Comparison of ENCODE assay signal across 9 mouse cellular contexts in the genomic region with DNA sequence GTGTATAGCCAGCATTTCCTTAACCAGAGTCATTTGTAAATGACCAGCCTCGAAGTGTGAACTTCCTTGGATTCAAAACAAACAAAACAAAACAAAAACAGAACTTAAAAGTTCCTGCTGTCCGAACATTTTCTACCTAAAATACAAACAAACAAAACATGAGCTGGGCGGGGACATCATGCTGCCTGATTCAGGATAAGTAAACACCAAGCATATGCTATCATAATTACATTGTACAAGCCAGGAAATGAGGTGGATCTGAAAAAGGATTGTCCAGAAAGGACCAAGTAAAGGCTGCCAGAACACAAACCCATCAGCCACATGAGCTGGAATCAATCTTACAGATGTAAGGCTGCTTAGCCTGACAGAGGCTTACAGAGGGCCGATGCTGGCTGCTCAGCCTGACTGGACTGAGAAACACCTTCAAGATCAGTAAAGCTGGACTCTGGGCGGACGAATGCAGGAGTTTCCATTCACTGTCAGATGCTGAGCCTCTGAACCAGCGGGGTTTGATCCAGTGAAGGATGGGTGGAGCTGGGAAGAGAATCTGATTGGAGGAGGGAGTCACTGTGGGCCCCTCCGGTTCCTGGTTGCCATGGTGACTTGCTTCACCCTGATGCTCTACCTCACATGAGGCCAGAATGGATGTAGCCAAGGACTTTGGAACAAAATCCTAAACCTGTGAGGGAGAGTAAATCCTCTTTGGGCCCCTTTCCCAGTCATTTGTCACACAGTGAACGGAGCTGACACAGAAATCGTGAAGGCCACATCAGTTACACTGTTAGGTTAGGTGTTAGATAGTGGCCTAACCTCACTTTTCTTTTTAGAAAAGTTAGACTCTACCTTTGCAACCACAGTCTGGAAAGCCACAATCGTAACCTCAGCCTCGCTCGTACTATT. TPM values are rescaled to one million over a fixed set of nuclear protein-coding genes. Genes with fewer than 3 reads are reported as not detected.
DNase-seq lines count a peak whose midpoint lies in the region; ATAC-seq lines count a peak whose summit lies in the region.
"Had no signal": no experiment of that assay in that cellular context is flagged by ENCODE, and none has a peak within 500 bp of the region (broad histone marks: within the 10 kb centered on the region; RNA-seq: fewer than 3 reads in every experiment).

No protein-coding gene starts in this region.

- no peaks in the 10 kb centered on the region for H3K9me3 ChIP-seq in neural tube, embryonic 15.5 days (replicated peaks)
- H3K9me3 ChIP-seq in forebrain, embryonic 15.5 days, result no peaks in the 10 kb centered on the region
- H3K9me3 ChIP-seq: liver, embryonic 13.5 days had no signal

- peak; percentile 55; the same call in 1 of the 2 replicates for ATAC-seq in neural tube, embryonic 15.5 days (ENCODE audit: low FRiP score)
- ATAC-seq in forebrain, embryonic 15.5 days (replicated peaks), result peak; percentile 64

- peaks cover 7% of the 10 kb centered on the region for H3K4me1 ChIP-seq in neural tube, embryonic 15.5 days
- peaks cover 9% of the 10 kb centered on the region for H3K4me1 ChIP-seq in forebrain, embryonic 15.5 days

- H3K27ac ChIP-seq in neural tube, embryonic 15.5 days (replicated peaks), result no peak overlapping the region
- no peak overlapping the region for H3K27ac ChIP-seq in forebrain, embryonic 15.5 days (replicated peaks)
- H3K27ac ChIP-seq: liver, embryonic 13.5 days had no signal

- DNase-seq in heart, adult 18-20 months, result peak; percentile 36 to 70
- DNase-seq in heart, postnatal 25 days (ENCODE audit: low spot score), result no peak
- no peak for DNase-seq in neural tube, embryonic 10.5 days (ENCODE audit: extremely low spot score, low spot score)
- DNase-seq in skeletal muscle tissue, adult 2 months (ENCODE audit: low read depth, low spot score), result peak; percentile 32
- DNase-seq in thymus, postnatal 0 days (ENCODE audit: low spot score), result no peak
- DNase-seq in kidney, postnatal 4 days, result no peak
- DNase-seq: liver, embryonic 13.5 days had no signal

- H3K4me3 ChIP-seq in neural tube, embryonic 15.5 days (replicated peaks), result no peak overlapping the region
- H3K4me3 ChIP-seq in forebrain, embryonic 15.5 days, result no peak overlapping the region
- H3K4me3 ChIP-seq: liver, embryonic 13.5 days had no signal

- WGBS in neural tube, embryonic 15.5 days, result 54% methylated on average over 13 of the region's 13 CpGs
- WGBS in forebrain, embryonic 15.5 days, result 43% methylated on average over 13 of the region's 13 CpGs

- intact Hi-C loops in heart, postnatal 25 days (cut with DNase I), result loop anchor here (10.0 kb wide), 1 partner anchor 130 kb away; no protein-coding TSS in a partner anchor

- no peak overlapping the region for H3K4me2 ChIP-seq in neural tube, embryonic 15.5 days
- H3K4me2 ChIP-seq in forebrain, embryonic 15.5 days (replicated peaks), result no peak overlapping the region
- H3K4me2 ChIP-seq: liver, embryonic 13.5 days had no signal

- no peaks in the 10 kb centered on the region for H3K36me3 ChIP-seq in neural tube, embryonic 15.5 days
- H3K36me3 ChIP-seq in forebrain, embryonic 15.5 days, result no peaks in the 10 kb centered on the region
- H3K36me3 ChIP-seq: liver, embryonic 13.5 days had no signal

- H3K9ac ChIP-seq in neural tube, embryonic 15.5 days (replicated peaks), result no peak overlapping the region
- H3K9ac ChIP-seq in forebrain, embryonic 15.5 days (replicated peaks), result no peak overlapping the region
- H3K9ac ChIP-seq: liver, embryonic 13.5 days had no signal

- no peaks in the 10 kb centered on the region for H3K27me3 ChIP-seq in neural tube, embryonic 15.5 days (replicated peaks)
- no peaks in the 10 kb centered on the region for H3K27me3 ChIP-seq in forebrain, embryonic 15.5 days

RNA-seq across cellular contexts. Expression of a gene that starts 34.5 kb away (rescaled TPM):
- total RNA-seq in heart, adult 18-20 months (2021), result 10 to 100 TPM; 22.8 to 25.3 TPM
- 10 to 100 TPM; 22.6 to 22.8 TPM for total RNA-seq in heart, postnatal 25 days (2021)
- polyA plus RNA-seq in neural tube, embryonic 15.5 days (2015; fragmentation: Nextera tagmentation; extraction: Ambion mirVana), result 5.9 and 6.3 TPM in 2 replicates
- polyA plus RNA-seq in forebrain, embryonic 15.5 days (2015; fragmentation: Nextera tagmentation; extraction: Ambion mirVana), result 4.3 and 5.6 TPM in 2 replicates
- 3.2 and 4.5 TPM in 2 replicates for polyA plus RNA-seq in thymus, postnatal 0 days (2015; fragmentation: Nextera tagmentation; extraction: Ambion mirVana)

Comparison
In these comparisons a context has a peak if more than half of its experiments do, and no peak if none do; other contexts are left out.
1. DNase-seq: peak in heart, adult 18-20 months (2 of 2) and skeletal muscle tissue, adult 2 months (single experiment); none in heart, postnatal 25 days (single experiment), neural tube, embryonic 10.5 days (single experiment), thymus, postnatal 0 days (single experiment) and kidney, postnatal 4 days (0 of 2).